Mouse (Mus musculus): ENCODE data around the gene Slc45a2. TPM values are rescaled to one million over a fixed set of nuclear protein-coding genes. Genes with fewer than 3 reads are reported as not detected.

Gene Slc45a2
- polyA plus RNA-seq, 1 experiment from 2014 or later, result not detected

GRCm38 (mm10) chr15:11038476-11038875 lies 38.0 kb downstream of the Slc45a2 start:
- H3K4me3 ChIP-seq, result no peak overlapping the region
- peaks cover 49% of the 10 kb centered on the region for H3K27me3 ChIP-seq (replicated peaks)
- H3K9ac ChIP-seq, result no peak overlapping the region
- no peaks in the 10 kb centered on the region for H3K36me3 ChIP-seq
- no peak overlapping the region for H3K4me2 ChIP-seq
- H3K9me3 ChIP-seq (replicated peaks), result no peaks in the 10 kb centered on the region
- no peak for ATAC-seq (ENCODE audit: insufficient number of reproducible peaks, low FRiP score)
- H3K27ac ChIP-seq (ENCODE audit: poor library complexity, severe bottlenecking), result no peak overlapping the region
- WGBS, result 3% methylated on average over 12 of the region's 12 CpGs
- H3K4me1 ChIP-seq (replicated peaks), result peaks cover 20% of the 10 kb centered on the region

- H3K36me3 ChIP-seq, result no peaks in the 10 kb centered on the region
- no peak overlapping the region for H3K27ac ChIP-seq (ENCODE audit: poor library complexity, severe bottlenecking)
- H3K4me2 ChIP-seq, result no peak overlapping the region
- H3K9ac ChIP-seq, result no peak overlapping the region
- peak; percentile 64; the same call in 1 of the 2 replicates for ATAC-seq (ENCODE audit: insufficient number of reproducible peaks, low FRiP score)
- 23% methylated on average over 5 of the region's 5 CpGs for WGBS
- no peaks in the 10 kb centered on the region for H3K9me3 ChIP-seq (replicated peaks)
- peaks cover 33% of the 10 kb centered on the region for H3K27me3 ChIP-seq (replicated peaks)
- H3K4me1 ChIP-seq (replicated peaks), result peaks cover 20% of the 10 kb centered on the region
- H3K4me3 ChIP-seq, result no peak overlapping the region
Measured at GRCm38 (mm10) chr15:11040067-11040466, 39.5 kb downstream of the Slc45a2 start.

- Histone ChIP-seq H3K9me3 (replicated peaks) (no peaks in the 10 kb centered on the region), H3K4me1 (replicated peaks) (peaks cover 14% of the 10 kb centered on the region), H3K36me3 (no peaks in the 10 kb centered on the region), H3K27me3 (replicated peaks) (peaks cover 22% of the 10 kb centered on the region), H3K4me3 (no peak overlapping the region), H3K4me2 (no peak overlapping the region), H3K9ac (no peak overlapping the region), H3K27ac (ENCODE audit: poor library complexity, severe bottlenecking) (no peak overlapping the region)
- 69% methylated on average over 2 of the region's 2 CpGs for WGBS
- no peak for ATAC-seq (ENCODE audit: insufficient number of reproducible peaks, low FRiP score)
Measured at GRCm38 (mm10) chr15:11041229-11041628, 40.7 kb downstream of the Slc45a2 start.

- Histone ChIP-seq H3K4me3 (no peak overlapping the region), H3K4me2 (no peak overlapping the region), H3K36me3 (no peaks in the 10 kb centered on the region), H3K4me1 (replicated peaks) (no peaks in the 10 kb centered on the region), H3K9me3 (replicated peaks) (no peaks in the 10 kb centered on the region), H3K9ac (no peak overlapping the region), H3K27ac (ENCODE audit: poor library complexity, severe bottlenecking) (no peak overlapping the region), H3K27me3 (replicated peaks) (peaks cover 6% of the 10 kb centered on the region)
- ATAC-seq (ENCODE audit: insufficient number of reproducible peaks, low FRiP score), result no peak
- 71% methylated on average over 5 of the region's 5 CpGs for WGBS
Measured at GRCm38 (mm10) chr15:11042828-11043227, 42.3 kb downstream of the Slc45a2 start.

GRCm38 (mm10) chr15:11053678-11054439 lies 53.3 kb downstream of the Slc45a2 start:
- no peak overlapping the region for H3K4me2 ChIP-seq
- H3K4me3 ChIP-seq, result no peak overlapping the region
- H3K27ac ChIP-seq (ENCODE audit: poor library complexity, severe bottlenecking), result no peak overlapping the region
- no peak overlapping the region for H3K9ac ChIP-seq
- ATAC-seq (ENCODE audit: insufficient number of reproducible peaks, low FRiP score), result no peak
- 62% methylated on average over 10 of the region's 10 CpGs for WGBS
- H3K4me1 ChIP-seq (replicated peaks), result no peaks in the 10 kb centered on the region
- no peaks in the 10 kb centered on the region for H3K27me3 ChIP-seq (replicated peaks)
- no peaks in the 10 kb centered on the region for H3K36me3 ChIP-seq
- no peaks in the 10 kb centered on the region for H3K9me3 ChIP-seq (replicated peaks)

GRCm38 (mm10) chr15:11054440-11055080 lies 54.0 kb downstream of the Slc45a2 start:
- Histone ChIP-seq H3K36me3 (no peaks in the 10 kb centered on the region), H3K4me2 (no peak overlapping the region), H3K27ac (ENCODE audit: poor library complexity, severe bottlenecking) (no peak overlapping the region), H3K9ac (no peak overlapping the region), H3K27me3 (replicated peaks) (no peaks in the 10 kb centered on the region), H3K9me3 (replicated peaks) (no peaks in the 10 kb centered on the region), H3K4me1 (replicated peaks) (no peaks in the 10 kb centered on the region), H3K4me3 (no peak overlapping the region)
- ATAC-seq (ENCODE audit: insufficient number of reproducible peaks, low FRiP score), result no peak
- 61% methylated on average over 7 of the region's 7 CpGs for WGBS

GRCm38 (mm10) chr15:11062903-11063302 lies 62.4 kb downstream of the Slc45a2 start:
- Histone ChIP-seq H3K27ac (ENCODE audit: poor library complexity, severe bottlenecking) (no peak overlapping the region), H3K4me1 (replicated peaks) (peaks cover 19% of the 10 kb centered on the region), H3K36me3 (no peaks in the 10 kb centered on the region), H3K9ac (no peak overlapping the region), H3K27me3 (replicated peaks) (no peaks in the 10 kb centered on the region), H3K4me3 (no peak overlapping the region), H3K9me3 (replicated peaks) (no peaks in the 10 kb centered on the region), H3K4me2 (no peak overlapping the region)
- 72% methylated on average over 1 of the region's 1 CpGs for WGBS
- ATAC-seq (ENCODE audit: insufficient number of reproducible peaks, low FRiP score), result no peak

- peak; percentile 36 for ATAC-seq (ENCODE audit: insufficient number of reproducible peaks, low FRiP score)
- H3K27me3 ChIP-seq (replicated peaks), result no peaks in the 10 kb centered on the region
- WGBS, result 25% methylated on average over 2 of the region's 2 CpGs
- no peaks in the 10 kb centered on the region for H3K9me3 ChIP-seq (replicated peaks)
- H3K9ac ChIP-seq, result no peak overlapping the region
- peak overlapping the region; percentile 88 for H3K4me2 ChIP-seq
- H3K27ac ChIP-seq (ENCODE audit: poor library complexity, severe bottlenecking), result peak overlapping the region; percentile 44; the same call in 1 of the 2 replicates
- peak overlapping the region; percentile 45 for H3K4me3 ChIP-seq
- H3K36me3 ChIP-seq, result no peaks in the 10 kb centered on the region
- H3K4me1 ChIP-seq (replicated peaks), result peaks cover 19% of the 10 kb centered on the region
Measured at GRCm38 (mm10) chr15:11064160-11064557, 63.6 kb downstream of the Slc45a2 start.

- Histone ChIP-seq H3K4me3 (peak within 1 kb of the TSS; percentile 45), H3K27me3 (replicated peaks) (no peaks in the 10 kb centered on the region), H3K36me3 (no peaks in the 10 kb centered on the region), H3K27ac (ENCODE audit: poor library complexity, severe bottlenecking) (peak within 1 kb of the TSS; percentile 44), H3K9ac (peak within 1 kb of the TSS; percentile 67), H3K4me1 (replicated peaks) (peaks cover 19% of the 10 kb centered on the region), H3K9me3 (replicated peaks) (no peaks in the 10 kb centered on the region), H3K4me2 (peak within 1 kb of the TSS; percentile 88)
- under 1% methylated on average over 25 of the region's 25 CpGs for WGBS
- peak; percentile 84 for ATAC-seq (ENCODE audit: insufficient number of reproducible peaks, low FRiP score)
Measured at GRCm38 (mm10) chr15:11064558-11065411, 64.3 kb downstream of the Slc45a2 start, which contains the start of gene Adamts12. Gene Adamts12 (plus strand): TSS chr15:11064790.

GRCm38 (mm10) chr15:11065528-11066171 lies 65.1 kb downstream of the Slc45a2 start:
- 10% methylated on average over 9 of the region's 9 CpGs for WGBS
- no peaks in the 10 kb centered on the region for H3K9me3 ChIP-seq (replicated peaks)
- ATAC-seq (ENCODE audit: insufficient number of reproducible peaks, low FRiP score), result no peak
- peak overlapping the region; percentile 44; the same call in 1 of the 2 replicates for H3K27ac ChIP-seq (ENCODE audit: poor library complexity, severe bottlenecking)
- H3K4me3 ChIP-seq, result peak overlapping the region; percentile 45
- peaks cover 19% of the 10 kb centered on the region for H3K4me1 ChIP-seq (replicated peaks)
- peak overlapping the region; percentile 67; the same call in 1 of the 2 replicates for H3K9ac ChIP-seq
- H3K27me3 ChIP-seq (replicated peaks), result no peaks in the 10 kb centered on the region
- H3K4me2 ChIP-seq, result peak overlapping the region; percentile 88
- no peaks in the 10 kb centered on the region for H3K36me3 ChIP-seq

Measured in heart, embryonic 12.5 days (tissue).